Mouse (Mus musculus) frontal cortex, postnatal 14 days (tissue): Measurements from ENCODE around the gene Elmod3.
"Not testable (repeated sequence)": the region's sequence is repeated elsewhere in the genome, so short reads cannot be mapped to it uniquely, and the experiment has no call there.

Experiments
- DNase-seq, 2 experiments: peaks; one replicate each; pipeline ENCODE4 v3.0.0; 2022; ENCODE audit warnings: low spot score in 2 of 2

The Elmod3 gene

GRCm38 (mm10) chr6:72534035-72534809, 64.0 kb downstream of the Elmod3 start:
- DNase-seq: peak; percentile 60 to 61

- not testable (repeated sequence) for DNase-seq
Observed at GRCm38 (mm10) chr6:72533555-72533954, 64.7 kb downstream of the Elmod3 start.

- no peak for DNase-seq
Observed at GRCm38 (mm10) chr6:72532580-72532979, 65.6 kb downstream of the Elmod3 start.

GRCm38 (mm10) chr6:72528410-72529151, 69.6 kb downstream of the Elmod3 start:
- DNase-seq: no peak

GRCm38 (mm10) chr6:72527070-72527469, 71.1 kb downstream of the Elmod3 start:
- DNase-seq: no peak

- DNase-seq: no peak
Observed at GRCm38 (mm10) chr6:72524160-72524559, 74.1 kb downstream of the Elmod3 start.

- DNase-seq: no peak
Observed at GRCm38 (mm10) chr6:72523222-72523621, 75.0 kb downstream of the Elmod3 start.

GRCm38 (mm10) chr6:72522288-72522687, 75.9 kb downstream of the Elmod3 start:
- no peak for DNase-seq

- DNase-seq: no peak
Observed at GRCm38 (mm10) chr6:72521607-72522006, 76.6 kb downstream of the Elmod3 start, which contains the start of gene Sh2d6. Gene Sh2d6, minus strand, starts transcription at chr6:72521707.

GRCm38 (mm10) chr6:72520904-72521303, 77.3 kb downstream of the Elmod3 start:
- no peak for DNase-seq

GRCm38 (mm10) chr6:72519892-72520663, 78.1 kb downstream of the Elmod3 start:
- no peak for DNase-seq

GRCm38 (mm10) chr6:72519303-72519702, 78.9 kb downstream of the Elmod3 start:
- DNase-seq: no peak

GRCm38 (mm10) chr6:72518842-72519241, 79.4 kb downstream of the Elmod3 start:
- DNase-seq: no peak
